Mouse (Mus musculus) neural tube, embryonic 14.5 days (tissue): ENCODE data around the gene Rhbdd1. TPM values are rescaled to one million over a fixed set of nuclear protein-coding genes. Genes with fewer than 3 reads are reported as not detected.
A peak's percentile ranks its signal among the peaks of the same experiment; 100 is the strongest.

Experiments
- ATAC-seq: fragments of 200-750 bp; cut with Nextera tagmentation; 2 replicates; pipeline ENCODE4 v1.8.0; 2017; ENCODE audit warnings: low read depth, mild to moderate bottlenecking, moderate TSS enrichment, moderate library complexity
- H3K27ac ChIP-seq: fragments of 300-500 bp; sonication (generic); 2 replicates; pipeline ENCODE4 v1.5.1; 2014; ENCODE audit warnings: low read depth, mild to moderate bottlenecking, control low read depth, low read length, moderate library complexity, mixed read lengths
- H3K27me3 ChIP-seq: fragments of 300-500 bp; sonication (generic); 2 replicates; pipeline ENCODE4 v1.6.1; 2014; ENCODE audit warnings: low read length; ENCODE audit not compliant: control insufficient read depth, insufficient read depth
- H3K36me3 ChIP-seq: fragments of 300-500 bp; sonication (generic); 2 replicates; pipeline ENCODE4 v1.6.1; 2014; ENCODE audit warnings: low read length, mixed read lengths; ENCODE audit not compliant: control insufficient read depth, insufficient read depth
- H3K4me1 ChIP-seq: fragments of 300-500 bp; sonication (generic); 2 replicates; pipeline ENCODE4 v1.6.1; 2014; ENCODE audit warnings: low read length; ENCODE audit not compliant: control insufficient read depth, insufficient read depth
- H3K4me2 ChIP-seq: fragments of 300-500 bp; sonication (generic); 2 replicates; pipeline ENCODE4 v1.6.1; 2014; ENCODE audit warnings: mild to moderate bottlenecking, low read depth, low read length, control low read depth
- H3K4me3 ChIP-seq: fragments of 300-500 bp; sonication (generic); 2 replicates; pipeline ENCODE4 v1.5.1; 2014; ENCODE audit warnings: low read depth, low read length, control low read depth, mixed read lengths
- H3K9ac ChIP-seq: fragments of 300-500 bp; sonication (generic); replicated peaks from 2 replicates; pipeline ENCODE4 v1.6.1; 2014; ENCODE audit warnings: low read depth, mild to moderate bottlenecking, control low read depth, low read length, mixed read lengths
- H3K9me3 ChIP-seq: fragments of 300-500 bp; sonication (generic); 2 replicates; pipeline ENCODE4 v1.6.1; 2016; ENCODE audit warnings: low read length; ENCODE audit not compliant: control insufficient read depth
- WGBS: fragments of 180-500 bp; shearing (Covaris S2); extraction: QIAGEN DNeasy Blood & Tissue Kit; methylation state at CpG from one replicate; pipeline ENCODE4 v1.1.7; 2014; 5-methylcytosine and 5-hydroxymethylcytosine counted together
- polyA plus RNA-seq: library from polyadenylated mRNA; unstranded; fragments of >200 nt; fragmentation: Nextera tagmentation; extraction: Ambion mirVana; gene quantifications from 2 replicates; pipeline ENCODE4 v1.2.1, GENCODE M21; 2014

Gene Rhbdd1
- polyA plus RNA-seq, 1 experiment from 2014 or later = 2.7 TPM

- Histone ChIP-seq H3K27me3 (no peaks in the 10 kb centered on the region), H3K9me3 (no peaks in the 10 kb centered on the region), H3K36me3 (no peaks in the 10 kb centered on the region), H3K4me1 (peaks cover 6% of the 10 kb centered on the region; the same call in 1 of the 2 replicates), H3K27ac (no peak overlapping the region), H3K9ac (no peak overlapping the region), H3K4me2 (no peak overlapping the region), H3K4me3 (no peak overlapping the region)
- ATAC-seq = no peak
Measured at GRCm38 (mm10) chr1:82473467-82473866, 157.2 kb downstream of the Rhbdd1 start.

GRCm38 (mm10) chr1:82474461-82474961, 158.3 kb downstream of the Rhbdd1 start:
- Histone ChIP-seq H3K4me3 (no peak overlapping the region), H3K4me2 (no peak overlapping the region), H3K9me3 (no peaks in the 10 kb centered on the region), H3K27me3 (no peaks in the 10 kb centered on the region), H3K27ac (no peak overlapping the region), H3K36me3 (no peaks in the 10 kb centered on the region), H3K4me1 (peaks cover 6% of the 10 kb centered on the region; the same call in 1 of the 2 replicates), H3K9ac (no peak overlapping the region)
- 9% methylated on average over 4 of the region's 4 CpGs for WGBS
- peak; percentile 62 for ATAC-seq

- H3K4me2 ChIP-seq = no peak overlapping the region
- H3K9ac ChIP-seq = no peak overlapping the region
- no peaks in the 10 kb centered on the region for H3K9me3 ChIP-seq
- no peak overlapping the region for H3K27ac ChIP-seq
- H3K27me3 ChIP-seq = no peaks in the 10 kb centered on the region
- H3K36me3 ChIP-seq = no peaks in the 10 kb centered on the region
- peaks cover 6% of the 10 kb centered on the region; the same call in 1 of the 2 replicates for H3K4me1 ChIP-seq
- ATAC-seq = no peak
- WGBS = 34% methylated on average over 5 of the region's 5 CpGs
- no peak overlapping the region for H3K4me3 ChIP-seq
Measured at GRCm38 (mm10) chr1:82475254-82475653, 159.0 kb downstream of the Rhbdd1 start.

- Histone ChIP-seq H3K4me1 (peaks cover 6% of the 10 kb centered on the region; the same call in 1 of the 2 replicates), H3K27ac (no peak overlapping the region), H3K4me3 (no peak overlapping the region), H3K9me3 (no peaks in the 10 kb centered on the region), H3K36me3 (no peaks in the 10 kb centered on the region), H3K27me3 (no peaks in the 10 kb centered on the region), H3K9ac (no peak overlapping the region), H3K4me2 (no peak overlapping the region)
- WGBS = 60% methylated on average over 4 of the region's 4 CpGs
- no peak for ATAC-seq
Measured at GRCm38 (mm10) chr1:82475821-82476220, 159.6 kb downstream of the Rhbdd1 start.

- Histone ChIP-seq H3K27ac (no peak overlapping the region; the same call in 1 of the 2 replicates), H3K4me1 (peaks cover 6% of the 10 kb centered on the region; the same call in 1 of the 2 replicates), H3K9me3 (no peaks in the 10 kb centered on the region), H3K9ac (no peak overlapping the region), H3K36me3 (no peaks in the 10 kb centered on the region), H3K4me2 (no peak overlapping the region), H3K27me3 (no peaks in the 10 kb centered on the region), H3K4me3 (no peak overlapping the region)
- 30% methylated on average over 11 of the region's 11 CpGs for WGBS
- peak; percentile 56; the same call in 1 of the 2 replicates for ATAC-seq
Measured at GRCm38 (mm10) chr1:82476256-82476655, 160.0 kb downstream of the Rhbdd1 start.

- ATAC-seq = no peak; the same call in 1 of the 2 replicates
- Histone ChIP-seq H3K4me1 (peaks cover 6% of the 10 kb centered on the region; the same call in 1 of the 2 replicates), H3K9me3 (no peaks in the 10 kb centered on the region), H3K4me3 (no peak overlapping the region), H3K9ac (no peak overlapping the region), H3K27ac (no peak overlapping the region; the same call in 1 of the 2 replicates), H3K36me3 (no peaks in the 10 kb centered on the region), H3K4me2 (no peak overlapping the region), H3K27me3 (no peaks in the 10 kb centered on the region)
- WGBS = 7% methylated on average over 9 of the region's 9 CpGs
Measured at GRCm38 (mm10) chr1:82476746-82477145, 160.5 kb downstream of the Rhbdd1 start.

GRCm38 (mm10) chr1:82479696-82480487, 163.6 kb downstream of the Rhbdd1 start:
- H3K9ac ChIP-seq = no peak overlapping the region
- H3K9me3 ChIP-seq = no peaks in the 10 kb centered on the region
- H3K27ac ChIP-seq = no peak overlapping the region
- H3K4me2 ChIP-seq = no peak overlapping the region
- no peaks in the 10 kb centered on the region for H3K27me3 ChIP-seq
- H3K4me3 ChIP-seq = no peak overlapping the region
- H3K36me3 ChIP-seq = no peaks in the 10 kb centered on the region
- 85% methylated on average over 12 of the region's 12 CpGs for WGBS
- H3K4me1 ChIP-seq = peaks cover under 1% of the 10 kb centered on the region; the same call in 1 of the 2 replicates
- ATAC-seq = no peak

GRCm38 (mm10) chr1:82482371-82482770, 166.1 kb downstream of the Rhbdd1 start:
- Histone ChIP-seq H3K27ac (no peak overlapping the region), H3K4me2 (no peak overlapping the region), H3K4me3 (no peak overlapping the region), H3K9me3 (no peaks in the 10 kb centered on the region), H3K36me3 (no peaks in the 10 kb centered on the region), H3K9ac (no peak overlapping the region), H3K4me1 (no peaks in the 10 kb centered on the region), H3K27me3 (no peaks in the 10 kb centered on the region)
- 86% methylated on average over 7 of the region's 7 CpGs for WGBS
- ATAC-seq = no peak

GRCm38 (mm10) chr1:82486371-82486770, 170.1 kb downstream of the Rhbdd1 start:
- WGBS = 92% methylated on average over 4 of the region's 4 CpGs
- Histone ChIP-seq H3K27me3 (no peaks in the 10 kb centered on the region), H3K4me2 (no peak overlapping the region), H3K9ac (no peak overlapping the region), H3K9me3 (no peaks in the 10 kb centered on the region), H3K4me3 (no peak overlapping the region), H3K4me1 (no peaks in the 10 kb centered on the region), H3K27ac (no peak overlapping the region), H3K36me3 (no peaks in the 10 kb centered on the region)
- no peak for ATAC-seq
